Mouse (Mus musculus) urinary bladder, adult 18-20 months (tissue): ENCODE measurements around the gene Adamtsl5.
A peak's percentile ranks its signal among the peaks of the same experiment; 100 is the strongest.

Source experiments
- DNase-seq, 2 experiments: peaks; one replicate each; pipeline ENCODE4 v3.0.0; 2022; ENCODE audit warnings: low spot score in 2 of 2, mixed read lengths in 2 of 2

Adamtsl5 gene

DNA sequence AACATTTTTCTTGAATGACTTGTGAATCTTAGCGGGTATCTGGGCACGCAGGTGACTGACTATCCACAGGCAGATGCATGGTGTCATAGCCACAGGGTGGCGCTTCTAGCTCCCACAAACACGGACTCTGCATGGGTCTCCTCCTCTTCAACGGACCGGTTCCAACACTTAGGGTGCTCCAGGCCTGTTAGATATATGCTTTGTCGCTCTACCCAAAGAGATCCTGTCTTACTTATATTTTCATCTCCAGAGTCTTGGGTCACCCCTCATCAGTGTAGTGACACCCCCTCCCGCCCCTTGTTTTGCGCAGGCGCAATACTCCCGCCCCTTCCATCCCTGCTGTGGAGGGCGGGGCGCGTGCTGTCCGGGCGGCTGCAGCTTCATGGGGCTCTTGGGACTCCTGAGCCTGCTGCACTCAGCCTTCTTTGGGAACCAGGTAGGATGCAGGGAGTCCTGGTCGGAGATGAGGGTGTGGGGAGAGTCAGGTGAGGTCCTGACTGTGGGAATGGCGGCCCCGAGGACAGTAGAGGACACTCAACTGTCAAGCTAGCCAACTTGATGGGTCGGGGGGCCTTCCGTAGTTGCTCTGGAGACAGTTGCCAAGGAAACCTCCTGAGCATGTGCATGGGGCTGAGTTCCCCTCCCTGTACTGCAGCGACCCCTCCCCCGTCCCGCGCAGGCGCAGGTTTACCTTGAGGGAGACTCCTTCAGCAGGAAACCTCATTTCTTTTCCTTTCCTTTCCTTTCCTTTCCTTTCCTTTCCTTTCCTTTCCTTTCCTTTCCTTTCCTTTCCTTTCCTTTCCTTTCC is 52.4 kb downstream of the Adamtsl5 start, which contains the start of gene Apc2:
TSS of gene Apc2 (plus strand) at position 360 of the 808 bp plus-strand sequence.
- DNase-seq = peak; percentile 56 to 70

- no peak for DNase-seq
Observed at GRCm38 (mm10) chr10:80294788-80295303, 53.4 kb downstream of the Adamtsl5 start.

- no peak for DNase-seq
Observed at GRCm38 (mm10) chr10:80294311-80294710, 53.9 kb downstream of the Adamtsl5 start.

DNA sequence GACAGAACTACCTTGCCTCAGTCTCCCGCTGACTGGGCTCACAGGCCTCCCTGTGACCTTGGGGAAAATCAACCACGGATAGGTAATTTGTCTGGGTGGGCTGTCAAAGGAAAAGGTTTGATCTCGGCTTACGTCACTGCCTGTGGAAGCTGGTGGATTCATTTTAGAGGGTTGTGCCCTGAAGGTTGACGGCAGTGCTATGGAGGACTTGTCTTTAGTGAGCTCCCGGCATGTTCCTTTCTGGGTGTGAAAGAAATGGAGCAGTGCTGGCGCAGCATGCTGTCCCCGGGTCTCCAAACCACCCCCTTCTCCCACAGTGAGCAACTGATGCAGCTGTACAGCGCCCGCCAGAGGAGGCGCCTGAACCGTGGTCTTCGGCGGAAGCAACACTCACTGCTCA is 54.9 kb downstream of the Adamtsl5 start:
- DNase-seq = no peak

GRCm38 (mm10) chr10:80292251-80293146 is 55.7 kb downstream of the Adamtsl5 start, which contains the start of gene Rps15:
Rps15 (plus strand) TSS chr10:80292453.
- peak; percentile 85 to 90 for DNase-seq
